Mouse (Mus musculus) midbrain, embryonic 13.5 days (tissue): ENCODE measurements around the gene Nufip2. TPM values are rescaled to one million over a fixed set of nuclear protein-coding genes. Genes with fewer than 3 reads are reported as not detected.
"Not testable (repeated sequence)": the region's sequence is repeated elsewhere in the genome, so short reads cannot be mapped to it uniquely, and the experiment has no call there.

Experiments used
- ATAC-seq: fragments of 200-750 bp; cut with Nextera tagmentation; 2 replicates; pipeline ENCODE4 v1.8.0; 2017; ENCODE audit warnings: mild to moderate bottlenecking, moderate TSS enrichment, moderate library complexity
- H3K27ac ChIP-seq: fragments of 300-500 bp; sonication (generic); 2 replicates; pipeline ENCODE4 v1.5.1; 2015; ENCODE audit warnings: inconsistent platforms, mild to moderate bottlenecking, moderate library complexity
- H3K27me3 ChIP-seq: fragments of 300-500 bp; sonication (generic); 2 replicates; pipeline ENCODE4 v1.6.1; 2015; ENCODE audit warnings: mild to moderate bottlenecking, inconsistent platforms
- H3K36me3 ChIP-seq: fragments of 300-500 bp; sonication (generic); 2 replicates; pipeline ENCODE4 v1.6.1; 2015; ENCODE audit warnings: mild to moderate bottlenecking, inconsistent platforms
- H3K4me1 ChIP-seq: fragments of 300-500 bp; sonication (generic); replicated peaks from 2 replicates; pipeline ENCODE4 v1.6.1; 2015; ENCODE audit warnings: inconsistent platforms
- H3K4me2 ChIP-seq: fragments of 300-500 bp; sonication (generic); replicated peaks from 2 replicates; pipeline ENCODE4 v1.6.1; 2015; ENCODE audit warnings: moderate library complexity, mild to moderate bottlenecking, inconsistent platforms
- H3K4me3 ChIP-seq: fragments of 300-500 bp; sonication (generic); replicated peaks from 2 replicates; pipeline ENCODE4 v1.5.1; 2015; ENCODE audit warnings: mild to moderate bottlenecking, inconsistent platforms
- H3K9ac ChIP-seq: fragments of 300-500 bp; sonication (generic); replicated peaks from 2 replicates; pipeline ENCODE4 v1.6.1; 2015; ENCODE audit warnings: mild to moderate bottlenecking, inconsistent platforms
- H3K9me3 ChIP-seq: fragments of 300-500 bp; sonication (generic); 2 replicates; pipeline ENCODE4 v1.6.1; 2016; ENCODE audit warnings: mild to moderate bottlenecking, inconsistent platforms
- whole genome bisulfite sequencing: fragments of 180-500 bp; shearing (Covaris S2); methylation state at CpG from one replicate; pipeline ENCODE4 v1.1.7; 2015; 5-methylcytosine and 5-hydroxymethylcytosine counted together
- polyA plus RNA-seq: library from polyadenylated mRNA; unstranded; fragments of >200 nt; fragmentation: Nextera tagmentation; extraction: Ambion mirVana; gene quantifications from 2 replicates; pipeline ENCODE4 v1.2.1, GENCODE M21; 2015

Nufip2 gene
- polyA plus RNA-seq, result 3.8 and 4.9 TPM in 2 replicates

- Histone ChIP-seq H3K9me3 (no peaks in the 10 kb centered on the region), H3K9ac (peak within 1 kb of the TSS; percentile 98), H3K27ac (peak within 1 kb of the TSS; percentile 98), H3K27me3 (no peaks in the 10 kb centered on the region), H3K4me3 (peak within 1 kb of the TSS; percentile 83), H3K4me2 (peak within 1 kb of the TSS; percentile 74), H3K36me3 (no peaks in the 10 kb centered on the region), H3K4me1 (peaks cover 19% of the 10 kb centered on the region)
- WGBS, result under 1% methylated on average over 38 of the region's 38 CpGs
- peak; percentile 99 for ATAC-seq
These were observed at the start of gene Nufip2 for GRCm38 (mm10) chr11:77685383-77686265. Nufip2 (plus strand) TSS chr11:77686155.

GRCm38 (mm10) chr11:77641390-77641789, 44.6 kb upstream of the Nufip2 start:
- Histone ChIP-seq H3K9ac (no peak overlapping the region), H3K27me3 (no peaks in the 10 kb centered on the region), H3K4me1 (no peaks in the 10 kb centered on the region), H3K36me3 (no peaks in the 10 kb centered on the region), H3K27ac (no peak overlapping the region), H3K4me2 (no peak overlapping the region), H3K4me3 (no peak overlapping the region), H3K9me3 (no peaks in the 10 kb centered on the region)
- ATAC-seq, result no peak
- WGBS, result 89% methylated on average over 9 of the region's 9 CpGs

- WGBS, result 90% methylated on average over 4 of the region's 4 CpGs
- H3K27ac ChIP-seq, result no peak overlapping the region
- H3K4me3 ChIP-seq, result no peak overlapping the region
- H3K36me3 ChIP-seq, result no peaks in the 10 kb centered on the region
- no peaks in the 10 kb centered on the region for H3K9me3 ChIP-seq
- H3K9ac ChIP-seq, result no peak overlapping the region
- no peak for ATAC-seq
- H3K27me3 ChIP-seq, result no peaks in the 10 kb centered on the region
- no peaks in the 10 kb centered on the region for H3K4me1 ChIP-seq
- H3K4me2 ChIP-seq, result no peak overlapping the region
These were observed 40.5 kb upstream of the Nufip2 start for GRCm38 (mm10) chr11:77645481-77645880.

- ATAC-seq, result no peak
- Histone ChIP-seq H3K36me3 (no peaks in the 10 kb centered on the region), H3K4me2 (no peak overlapping the region), H3K4me1 (no peaks in the 10 kb centered on the region), H3K27ac (no peak overlapping the region), H3K4me3 (no peak overlapping the region), H3K9me3 (no peaks in the 10 kb centered on the region), H3K9ac (no peak overlapping the region), H3K27me3 (no peaks in the 10 kb centered on the region)
- WGBS, result 83% methylated on average over 7 of the region's 7 CpGs
These were observed 37.1 kb upstream of the Nufip2 start for GRCm38 (mm10) chr11:77648878-77649277.

- 70% methylated on average over 6 of the region's 6 CpGs for WGBS
These were observed 33.5 kb upstream of the Nufip2 start for GRCm38 (mm10) chr11:77652484-77652883.

GRCm38 (mm10) chr11:77653406-77654190, 32.4 kb upstream of the Nufip2 start:
- not testable (repeated sequence) for ATAC-seq, H3K27ac ChIP-seq, H3K36me3 ChIP-seq, H3K4me3 ChIP-seq, H3K27me3 ChIP-seq, H3K4me1 ChIP-seq, H3K9me3 ChIP-seq, H3K4me2 ChIP-seq, H3K9ac ChIP-seq
- 100% methylated on average over 4 of the region's 4 CpGs for WGBS

More at GRCm38 (mm10) chr11:77652484-77652883, 33.5 kb upstream of the Nufip2 start:
- Histone ChIP-seq H3K4me2 (no peak overlapping the region), H3K4me3 (no peak overlapping the region), H3K9me3 (no peaks in the 10 kb centered on the region), H3K9ac (no peak overlapping the region), H3K4me1 (no peaks in the 10 kb centered on the region), H3K27me3 (no peaks in the 10 kb centered on the region), H3K27ac (no peak overlapping the region), H3K36me3 (no peaks in the 10 kb centered on the region)
- ATAC-seq, result no peak

- ATAC-seq, result no peak
- Histone ChIP-seq H3K4me2 (no peak overlapping the region), H3K4me1 (no peaks in the 10 kb centered on the region), H3K9ac (no peak overlapping the region), H3K4me3 (no peak overlapping the region), H3K27me3 (no peaks in the 10 kb centered on the region), H3K27ac (no peak overlapping the region), H3K9me3 (no peaks in the 10 kb centered on the region), H3K36me3 (no peaks in the 10 kb centered on the region)
- 62% methylated on average over 4 of the region's 4 CpGs for WGBS
These were observed 26.0 kb upstream of the Nufip2 start for GRCm38 (mm10) chr11:77659986-77660385.

- no peaks in the 10 kb centered on the region for H3K36me3 ChIP-seq
- H3K4me1 ChIP-seq, result no peaks in the 10 kb centered on the region
- WGBS, result 86% methylated on average over 6 of the region's 6 CpGs
These were observed 22.3 kb upstream of the Nufip2 start for GRCm38 (mm10) chr11:77663639-77664038.

GRCm38 (mm10) chr11:77664046-77664445, 21.9 kb upstream of the Nufip2 start:
- no peak for ATAC-seq
- Histone ChIP-seq H3K4me2 (no peak overlapping the region), H3K4me3 (no peak overlapping the region), H3K4me1 (no peaks in the 10 kb centered on the region), H3K9me3 (no peaks in the 10 kb centered on the region), H3K27me3 (no peaks in the 10 kb centered on the region), H3K9ac (no peak overlapping the region), H3K27ac (no peak overlapping the region), H3K36me3 (no peaks in the 10 kb centered on the region)
- 89% methylated on average over 8 of the region's 8 CpGs for whole genome bisulfite sequencing

More at GRCm38 (mm10) chr11:77663639-77664038, 22.3 kb upstream of the Nufip2 start:
- Histone ChIP-seq H3K4me3 (no peak overlapping the region), H3K4me2 (no peak overlapping the region), H3K9me3 (no peaks in the 10 kb centered on the region), H3K9ac (no peak overlapping the region), H3K27me3 (no peaks in the 10 kb centered on the region), H3K27ac (no peak overlapping the region)
- ATAC-seq, result no peak

- H3K4me2 ChIP-seq, H3K4me3 ChIP-seq, H3K4me1 ChIP-seq, H3K36me3 ChIP-seq, H3K27ac ChIP-seq, H3K9ac ChIP-seq, H3K27me3 ChIP-seq, ATAC-seq, H3K9me3 ChIP-seq: not testable (repeated sequence)
- 76% methylated on average over 5 of the region's 5 CpGs for WGBS
These were observed 20.6 kb upstream of the Nufip2 start for GRCm38 (mm10) chr11:77665384-77665783.

GRCm38 (mm10) chr11:77666766-77667165, 19.2 kb upstream of the Nufip2 start:
- not testable (repeated sequence) for H3K36me3 ChIP-seq, H3K4me3 ChIP-seq, ATAC-seq, H3K9ac ChIP-seq, H3K4me2 ChIP-seq, H3K4me1 ChIP-seq, H3K27me3 ChIP-seq, H3K27ac ChIP-seq, H3K9me3 ChIP-seq
- 90% methylated on average over 8 of the region's 8 CpGs for WGBS

GRCm38 (mm10) chr11:77672746-77673145, 13.2 kb upstream of the Nufip2 start:
- WGBS, result 95% methylated on average over 2 of the region's 2 CpGs

More at GRCm38 (mm10) chr11:77672746-77673145, 13.2 kb upstream of the Nufip2 start:
- Histone ChIP-seq H3K36me3 (no peaks in the 10 kb centered on the region), H3K9ac (no peak overlapping the region), H3K4me3 (no peak overlapping the region), H3K4me2 (no peak overlapping the region), H3K9me3 (no peaks in the 10 kb centered on the region), H3K4me1 (no peaks in the 10 kb centered on the region), H3K27me3 (no peaks in the 10 kb centered on the region), H3K27ac (no peak overlapping the region)
- no peak for ATAC-seq
